Mouse (Mus musculus) myocyte (in vitro differentiated cells): ENCODE measurements around the gene Cpa3. TPM values are rescaled to one million over a fixed set of nuclear protein-coding genes. Genes with fewer than 3 reads are reported as not detected.

Experiments used
- H3K27me3 ChIP-seq: one replicate; pipeline ENCODE4 v1.6.1; 2011; ENCODE audit not compliant: control insufficient read depth, insufficient read depth, insufficient read length
- H3K36me3 ChIP-seq: one replicate; pipeline ENCODE4 v1.6.1; 2011; ENCODE audit not compliant: control insufficient read depth, insufficient read depth
- H3K4me2 ChIP-seq: one replicate; pipeline ENCODE4 v1.6.1; 2011; ENCODE audit warnings: low read depth, control low read depth
- H3K4me3 ChIP-seq: one replicate; pipeline ENCODE4 v1.5.1; 2011; ENCODE audit warnings: mild to moderate bottlenecking, control low read depth, moderate library complexity
- H3K79me2 ChIP-seq: one replicate; pipeline ENCODE4 v1.6.1; 2011; ENCODE audit not compliant: control insufficient read depth, insufficient read depth
- H3ac ChIP-seq: one replicate; pipeline ENCODE4 v1.6.1; 2011; ENCODE audit not compliant: control insufficient read depth, insufficient read length
- CEBPB ChIP-seq: IDR thresholded peaks from 2 replicates; pipeline ENCODE4 v1.6.1; 2011; ENCODE audit warnings: mild to moderate bottlenecking, moderate library complexity; ENCODE audit not compliant: poor library complexity, insufficient read depth, severe bottlenecking
- E2F4 ChIP-seq: IDR thresholded peaks from one replicate; pipeline ENCODE4 v1.6.1; 2011; ENCODE audit warnings: mild to moderate bottlenecking, control low read depth, moderate library complexity; ENCODE audit not compliant: insufficient read depth
- MAX ChIP-seq: IDR thresholded peaks from one replicate; pipeline ENCODE4 v1.6.1; 2011; ENCODE audit warnings: low read depth, mild to moderate bottlenecking, control low read depth
- MYOD1 ChIP-seq, 3 experiments: IDR thresholded peaks; one replicate each; pipeline ENCODE4 v1.6.1; 2011; ENCODE audit warnings: control low read depth in 2 of 3, low read depth in 2 of 3, mild to moderate bottlenecking in 2 of 3, moderate library complexity in 1 of 3; ENCODE audit not compliant: insufficient read length in 2 of 3, control insufficient read depth in 1 of 3
- MYOG ChIP-seq, 3 experiments: IDR thresholded peaks; one replicate each; pipeline ENCODE4 v1.6.1; 2011; ENCODE audit warnings: control low read depth in 2 of 3, low read depth in 2 of 3, mild to moderate bottlenecking in 2 of 3; ENCODE audit not compliant: insufficient read length in 2 of 3, control insufficient read depth in 1 of 3, insufficient read depth in 1 of 3
- POLR2A ChIP-seq: IDR thresholded peaks from one replicate; pipeline ENCODE4 v1.6.1; 2011; ENCODE audit warnings: low read depth, mild to moderate bottlenecking, control low read depth, moderate library complexity; ENCODE audit not compliant: insufficient read length
- POLR2AphosphoS2 ChIP-seq: IDR thresholded peaks from one replicate; pipeline ENCODE4 v1.6.1; 2011; ENCODE audit warnings: low read depth, control low read depth; ENCODE audit not compliant: insufficient read length
- REST ChIP-seq: IDR thresholded peaks from one replicate; pipeline ENCODE4 v1.6.1; 2011; ENCODE audit warnings: mild to moderate bottlenecking, control low read depth, moderate library complexity; ENCODE audit not compliant: insufficient read depth, insufficient read length
- SRF ChIP-seq: IDR thresholded peaks from one replicate; pipeline ENCODE4 v1.6.1; 2011; ENCODE audit warnings: low read depth; ENCODE audit not compliant: control insufficient read depth, insufficient read length
- TCF12 ChIP-seq: IDR thresholded peaks from one replicate; pipeline ENCODE4 v1.6.1; 2011; ENCODE audit warnings: mild to moderate bottlenecking, control low read depth; ENCODE audit not compliant: poor library complexity, insufficient read depth, severe bottlenecking
- TCF3 ChIP-seq: IDR thresholded peaks from one replicate; pipeline ENCODE4 v1.6.1; 2011; ENCODE audit warnings: low read depth, control low read depth; ENCODE audit not compliant: insufficient read length
- USF1 ChIP-seq: IDR thresholded peaks from one replicate; pipeline ENCODE4 v1.6.1; 2011; ENCODE audit warnings: low read depth, mild to moderate bottlenecking, control low read depth, moderate library complexity
- polyA plus RNA-seq: library from polyadenylated mRNA; unstranded; fragments of >200 nt; fragmentation: generic; extraction: Trizol; gene quantifications from one replicate; pipeline ENCODE4 v1.2.1, GENCODE M21; 2012; ENCODE audit warnings: missing spikeins

Cpa3 gene
- polyA plus RNA-seq, 1 experiment, result not detected

DNA sequence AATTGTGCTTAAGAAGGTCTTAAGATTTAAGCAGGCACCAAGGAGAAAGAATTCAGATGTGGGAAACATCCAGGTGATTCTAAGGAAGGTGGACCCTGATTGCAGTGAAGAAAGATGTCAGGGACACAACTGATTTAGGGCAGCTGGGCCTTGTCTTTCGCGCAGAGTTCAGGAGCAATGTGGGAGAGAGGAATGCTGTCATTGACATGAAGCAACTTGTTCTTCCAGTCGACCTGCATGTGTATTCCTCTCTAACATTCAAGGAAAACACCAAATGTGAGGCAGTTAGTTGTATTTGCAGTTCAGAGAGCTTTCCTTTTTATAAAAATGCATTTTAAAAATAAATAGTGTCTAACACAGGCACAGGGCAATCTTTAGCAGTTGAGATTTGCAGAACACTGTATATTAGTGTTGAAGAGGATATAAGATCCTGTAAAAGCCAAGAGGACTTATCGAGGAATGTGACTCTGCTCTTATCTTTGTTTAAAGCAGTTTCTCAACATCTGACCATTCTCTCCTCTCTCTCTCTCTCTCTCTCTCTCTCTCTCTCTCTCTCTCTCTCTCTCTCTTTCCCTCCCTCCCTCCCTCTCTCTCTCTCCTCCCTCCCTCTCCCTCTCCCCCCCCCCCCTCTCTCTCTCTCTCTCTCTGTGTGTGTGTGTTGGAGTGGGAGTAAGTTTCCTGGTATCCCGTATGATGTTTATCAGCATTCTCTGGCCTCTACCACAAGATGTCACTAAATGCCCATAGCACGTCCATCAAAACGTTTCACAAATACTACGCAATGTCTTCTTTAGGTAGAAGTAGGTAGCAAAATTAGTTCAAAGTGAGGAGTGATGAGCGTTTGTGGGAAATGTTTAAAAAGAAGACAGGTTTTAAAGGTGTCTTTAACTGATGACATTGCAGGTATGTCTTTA is 12.8 kb upstream of the Cpa3 start:
- Histone ChIP-seq H3K27me3 (no peaks in the 10 kb centered on the region), H3K4me3 (no peak overlapping the region), H3K36me3 (no peaks in the 10 kb centered on the region), H3K79me2 (no peaks in the 10 kb centered on the region), H3ac (no peak overlapping the region), H3K4me2 (no peak overlapping the region)
- TF ChIP-seq USF1 (no peak), MYOG (IDR thresholded peaks at IDR 0.05; ENCODE audit: control insufficient read depth in 1 of 3, insufficient read depth in 1 of 3, insufficient read length in 2 of 3, low read depth in 2 of 3) (no peak), MYOD1 (IDR thresholded peaks at IDR 0.05; ENCODE audit: control insufficient read depth in 1 of 3, insufficient read length in 2 of 3, low read depth in 2 of 3) (no peak), REST (no peak), SRF (no peak), POLR2A (no peak), TCF3 (no peak), E2F4 (no peak), TCF12 (no peak), POLR2AphosphoS2 (no peak), MAX (no peak), CEBPB (no peak)

DNA sequence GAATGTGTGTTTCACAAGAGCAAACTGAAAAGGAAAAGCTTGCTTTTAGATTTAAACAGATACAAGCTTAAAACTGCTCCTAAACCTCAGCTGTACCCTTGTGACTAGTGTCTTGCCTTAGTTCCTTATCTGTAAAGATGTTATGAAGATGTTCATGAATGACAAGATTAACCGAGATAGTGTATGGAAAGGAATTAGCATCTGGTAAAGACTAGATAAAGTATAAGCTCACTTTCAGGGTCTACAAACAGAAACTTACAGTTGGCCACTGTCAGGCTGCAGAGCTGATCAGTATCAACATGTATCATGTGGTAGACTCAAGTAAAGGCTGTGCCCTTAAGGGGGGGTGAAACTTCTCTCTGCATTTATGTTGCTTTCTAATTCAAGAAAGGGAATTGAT is 1.9 kb upstream of the Cpa3 start:
- TF ChIP-seq TCF12, result no peak
- no peak for TF ChIP-seq POLR2A
- no peak for TF ChIP-seq POLR2AphosphoS2
- no peak for TF ChIP-seq MYOD1 (IDR thresholded peaks at IDR 0.05; ENCODE audit: control insufficient read depth in 1 of 3, insufficient read length in 2 of 3, low read depth in 2 of 3)
- TF ChIP-seq E2F4, result no peak
- TF ChIP-seq USF1, result no peak
- no peaks in the 10 kb centered on the region for H3K27me3 ChIP-seq
- H3K79me2 ChIP-seq, result no peaks in the 10 kb centered on the region
- no peaks in the 10 kb centered on the region for H3K36me3 ChIP-seq
- no peak overlapping the region for H3ac ChIP-seq
- H3K4me3 ChIP-seq, result no peak overlapping the region
- H3K4me2 ChIP-seq, result no peak overlapping the region

DNA sequence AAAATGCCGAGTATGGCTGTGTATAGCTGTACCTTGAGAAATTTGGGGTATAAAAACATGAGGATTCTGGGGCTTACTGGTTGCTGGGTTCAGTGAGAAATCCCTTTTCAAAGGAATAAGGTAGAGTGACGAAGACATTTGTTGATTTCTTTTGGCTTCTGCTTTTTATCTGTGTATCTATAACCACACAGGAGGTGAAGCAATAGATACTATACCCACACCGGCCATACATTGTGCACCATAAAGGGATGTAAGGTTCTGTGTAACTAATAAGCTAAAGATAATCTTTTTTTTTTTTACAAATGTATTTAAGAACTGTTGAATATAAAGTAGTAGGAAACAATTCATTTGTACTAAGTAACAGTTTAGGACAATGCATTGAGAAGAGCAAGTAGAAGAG is 2.2 kb downstream of the Cpa3 start:
- no peaks in the 10 kb centered on the region for H3K27me3 ChIP-seq
- no peaks in the 10 kb centered on the region for H3K79me2 ChIP-seq
- no peak overlapping the region for H3K4me3 ChIP-seq
- no peak overlapping the region for H3ac ChIP-seq
- TF ChIP-seq TCF3, result no peak
- TF ChIP-seq MYOG (IDR thresholded peaks at IDR 0.05; ENCODE audit: control insufficient read depth in 1 of 3, insufficient read depth in 1 of 3, insufficient read length in 2 of 3, low read depth in 2 of 3), result no peak
- no peak for TF ChIP-seq E2F4
- no peak for TF ChIP-seq MAX
- no peak overlapping the region for H3K4me2 ChIP-seq
- no peaks in the 10 kb centered on the region for H3K36me3 ChIP-seq

DNA sequence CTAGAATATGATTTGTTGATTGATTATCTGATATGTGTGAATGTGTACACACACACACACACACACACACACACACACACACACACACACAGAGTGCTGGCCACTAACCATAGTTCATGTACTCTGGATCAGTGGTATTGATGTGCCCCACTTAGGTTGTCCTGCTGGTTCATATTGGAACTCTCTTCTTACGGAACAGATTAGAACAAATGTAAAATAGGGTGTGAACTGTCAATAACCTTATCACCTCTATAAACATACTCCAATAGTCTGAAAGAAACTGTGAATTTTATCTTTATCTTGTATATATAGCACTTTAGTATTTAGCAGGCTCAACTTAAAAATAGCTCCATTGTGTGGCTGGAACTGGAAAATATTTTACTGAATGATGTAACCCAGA is 5.0 kb downstream of the Cpa3 start:
- Histone ChIP-seq H3K4me3 (no peak overlapping the region), H3K4me2 (no peak overlapping the region), H3K79me2 (no peaks in the 10 kb centered on the region), H3ac (no peak overlapping the region), H3K36me3 (no peaks in the 10 kb centered on the region), H3K27me3 (no peaks in the 10 kb centered on the region)
- TF ChIP-seq MYOG (IDR thresholded peaks at IDR 0.05; ENCODE audit: control insufficient read depth in 1 of 3, insufficient read depth in 1 of 3, insufficient read length in 2 of 3, low read depth in 2 of 3), result no peak
- TF ChIP-seq E2F4, result no peak
- TF ChIP-seq CEBPB, result no peak
- no peak for TF ChIP-seq MYOD1 (IDR thresholded peaks at IDR 0.05; ENCODE audit: control insufficient read depth in 1 of 3, insufficient read length in 2 of 3, low read depth in 2 of 3)
- no peak for TF ChIP-seq USF1
- no peak for TF ChIP-seq SRF
- TF ChIP-seq POLR2A, result no peak
- no peak for TF ChIP-seq POLR2AphosphoS2
- TF ChIP-seq REST, result no peak
- TF ChIP-seq MAX, result no peak
- TF ChIP-seq TCF12, result no peak
- TF ChIP-seq TCF3, result no peak

DNA sequence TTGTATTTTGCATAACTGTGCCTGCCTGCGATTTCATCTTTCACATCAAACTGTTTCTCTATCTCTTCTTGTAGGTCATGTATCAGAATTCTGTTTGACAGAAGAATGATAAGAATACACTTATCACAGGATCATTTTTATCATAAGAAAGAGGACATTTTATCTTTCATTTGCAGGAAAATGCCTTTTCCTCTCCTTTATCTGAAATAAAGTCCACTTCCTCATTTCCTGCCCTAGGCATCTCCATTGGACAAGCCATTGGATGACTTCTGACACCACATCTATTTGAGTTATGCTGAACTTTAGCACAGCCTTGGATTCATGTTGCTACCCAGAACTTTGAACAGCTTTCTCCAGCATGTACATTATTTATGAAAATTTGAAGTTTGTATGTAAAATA is 13.0 kb downstream of the Cpa3 start:
- no peaks in the 10 kb centered on the region for H3K27me3 ChIP-seq
- TF ChIP-seq CEBPB (no peak), USF1 (no peak), E2F4 (no peak), REST (no peak), SRF (no peak), TCF3 (no peak), TCF12 (no peak), POLR2AphosphoS2 (no peak), MYOG (IDR thresholded peaks at IDR 0.05; ENCODE audit: control insufficient read depth in 1 of 3, insufficient read depth in 1 of 3, insufficient read length in 2 of 3, low read depth in 2 of 3) (no peak), MAX (no peak), MYOD1 (IDR thresholded peaks at IDR 0.05; ENCODE audit: control insufficient read depth in 1 of 3, insufficient read length in 2 of 3, low read depth in 2 of 3) (no peak), POLR2A (no peak)
- H3K79me2 ChIP-seq, result no peaks in the 10 kb centered on the region
- H3K4me2 ChIP-seq, result no peak overlapping the region
- no peak overlapping the region for H3ac ChIP-seq
- no peak overlapping the region for H3K4me3 ChIP-seq
- H3K36me3 ChIP-seq, result no peaks in the 10 kb centered on the region
